Mouse (Mus musculus) adrenal gland, postnatal 14 days (tissue): Measurements from ENCODE around the gene Manba. TPM values are rescaled to one million over a fixed set of nuclear protein-coding genes. Genes with fewer than 3 reads are reported as not detected.

Experiments
- total RNA-seq: library from RNA; stranded (reverse); gene quantifications from 2 replicates; pipeline ENCODE4 v1.2.3, GENCODE M21; 2021

The Manba gene
- total RNA-seq, 1 experiment from 2014 or later, result 16.2 TPM

Other genes with a start within 250 kb of the Manba start
- gene Bdh2, start 204.4 kb upstream of the Manba start, total RNA-seq, result 3.0 and 4.1 TPM in 2 replicates
- 0.85 and 1.4 TPM in 2 replicates for gene Slc9b2, start 177.9 kb upstream of the Manba start, total RNA-seq
- 0.79 and 1.3 TPM in 2 replicates for gene Slc9b1, start 137.6 kb upstream of the Manba start, total RNA-seq
- gene Cisd2, start 61.7 kb upstream of the Manba start, total RNA-seq, result 30.2 and 31.1 TPM in 2 replicates
- gene Ube2d3, start 47.5 kb upstream of the Manba start, total RNA-seq, result 378 and 407 TPM in 2 replicates
- 55.2 and 62.9 TPM in 2 replicates for gene Nfkb1, start 205.9 kb downstream of the Manba start, total RNA-seq